Mouse (Mus musculus) kidney, postnatal 10 days (tissue): ENCODE measurements at regions not wholly inside any gene's neighbourhood (a gene's known extent, or its start where the extent isn't known, plus 50 kb on each side); places are given as distances from the start of the nearest gene placed in this dataset.
"Not testable (repeated sequence)": the region's sequence is repeated elsewhere in the genome, so short reads cannot be mapped to it uniquely, and the experiment has no call there.

Experiments used
- DNase-seq: peaks from one replicate; pipeline ENCODE4 v3.0.0; 2021; ENCODE audit warnings: mixed read lengths

DNA sequence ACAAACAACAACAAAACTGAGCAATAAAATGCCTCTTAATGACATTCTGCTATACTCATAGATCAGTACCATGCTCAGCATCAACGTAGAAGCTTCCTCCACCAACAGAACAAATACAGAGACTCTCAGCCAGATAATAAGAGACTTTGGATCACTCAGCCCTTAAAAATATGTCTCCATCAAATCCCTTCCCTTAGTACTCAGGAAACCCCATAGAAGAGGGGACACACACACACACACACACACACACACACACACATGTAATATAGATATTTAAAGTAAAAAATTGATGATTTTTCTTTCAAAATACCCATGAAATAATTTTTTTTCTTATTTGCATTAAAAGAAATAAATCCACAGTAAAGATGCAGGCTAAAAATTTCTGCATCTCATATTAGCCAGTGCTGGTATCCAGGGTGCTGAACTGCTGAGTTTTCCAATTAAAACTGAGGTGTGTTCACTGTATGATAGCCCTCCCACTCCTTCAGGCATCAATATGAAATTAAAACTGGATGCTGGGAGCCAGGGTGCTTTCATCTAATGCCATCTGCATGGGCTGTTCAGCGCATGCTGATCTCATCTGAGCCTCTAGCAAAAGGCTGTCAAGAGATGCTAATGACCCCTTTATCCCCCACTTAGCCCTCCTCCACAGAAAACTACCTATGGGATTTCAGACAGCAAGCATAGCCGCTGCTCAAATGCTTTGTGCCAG is 321.0 kb downstream of the Tm4sf1 start:
- DNase-seq, result no peak

DNA sequence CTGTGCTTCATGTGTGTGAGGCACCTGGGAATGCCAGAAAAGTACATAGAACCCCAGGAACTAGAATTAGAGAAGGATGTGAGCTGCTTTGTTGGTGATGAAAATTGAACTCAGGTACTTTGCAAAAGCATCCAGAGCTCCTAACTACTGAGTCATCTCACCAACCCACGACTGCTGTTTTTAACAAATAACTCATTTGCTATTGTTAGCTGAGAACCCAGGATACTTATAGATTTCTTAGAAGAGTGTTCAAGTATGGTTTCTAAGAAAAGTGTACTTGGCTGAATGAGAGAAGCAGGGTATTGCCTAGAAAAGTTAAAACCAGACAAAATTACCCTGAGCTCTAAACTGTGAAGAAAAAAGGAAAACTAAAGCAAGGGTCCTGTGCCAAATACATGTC is 335.8 kb downstream of the Tm4sf1 start:
- DNase-seq, result no peak

DNA sequence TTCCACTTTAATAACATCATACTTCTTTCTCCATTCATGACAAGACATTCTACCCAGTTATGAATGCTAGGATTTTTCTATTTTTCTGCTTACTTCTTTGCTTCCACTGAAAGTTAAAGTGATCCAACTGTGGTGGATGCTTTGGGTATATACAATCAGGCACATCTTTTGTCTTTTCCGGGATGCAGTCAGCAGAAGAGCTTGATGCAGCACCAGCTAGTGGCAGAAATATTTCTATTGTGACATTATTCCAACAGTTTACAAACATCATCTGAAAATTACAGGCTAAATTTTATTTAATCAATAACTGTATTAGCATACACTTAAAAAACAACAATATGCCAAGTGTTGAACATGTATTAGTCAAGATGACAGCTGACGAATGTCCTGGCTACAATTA is 336.3 kb downstream of the Tm4sf1 start:
- DNase-seq, result no peak

DNA sequence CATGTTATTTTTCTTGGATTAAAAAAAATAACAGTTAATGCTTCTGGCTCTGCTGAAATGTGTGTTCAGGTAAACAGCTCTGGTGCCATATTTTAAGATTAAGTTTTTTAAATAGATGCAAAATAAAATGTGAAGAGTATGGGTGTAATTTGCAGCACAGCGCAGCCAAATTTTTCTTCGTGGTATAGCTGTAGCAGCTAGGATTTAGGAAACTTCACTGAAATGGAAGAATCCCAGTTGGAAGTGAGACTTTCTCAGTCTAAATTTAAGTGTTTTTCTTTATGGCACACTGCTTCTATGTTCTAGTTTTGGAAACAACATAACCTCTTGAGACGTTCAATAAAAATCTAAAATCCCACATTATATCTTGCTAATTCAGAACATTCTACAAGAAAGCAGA is 337.6 kb downstream of the Tm4sf1 start:
- DNase-seq, result no peak

DNA sequence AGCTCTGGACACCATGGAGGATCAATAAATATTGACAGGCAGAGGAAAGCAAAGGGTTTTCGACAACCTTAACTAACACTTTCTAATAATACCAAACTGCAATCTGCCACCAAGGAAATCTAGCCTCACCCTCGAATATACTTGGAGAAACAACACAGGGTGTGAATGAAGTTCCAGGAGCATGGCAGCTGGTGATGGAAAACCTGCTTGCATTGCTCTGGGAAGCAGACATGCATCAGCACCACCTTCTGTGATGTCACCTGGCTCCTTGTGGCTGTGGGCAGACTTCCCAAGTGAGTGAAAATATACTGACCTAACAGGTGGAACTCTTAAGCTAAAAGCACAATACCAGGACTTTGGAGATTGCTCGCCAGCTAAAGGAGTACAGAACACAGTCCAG is 338.5 kb downstream of the Tm4sf1 start:
- DNase-seq, result no peak

DNA sequence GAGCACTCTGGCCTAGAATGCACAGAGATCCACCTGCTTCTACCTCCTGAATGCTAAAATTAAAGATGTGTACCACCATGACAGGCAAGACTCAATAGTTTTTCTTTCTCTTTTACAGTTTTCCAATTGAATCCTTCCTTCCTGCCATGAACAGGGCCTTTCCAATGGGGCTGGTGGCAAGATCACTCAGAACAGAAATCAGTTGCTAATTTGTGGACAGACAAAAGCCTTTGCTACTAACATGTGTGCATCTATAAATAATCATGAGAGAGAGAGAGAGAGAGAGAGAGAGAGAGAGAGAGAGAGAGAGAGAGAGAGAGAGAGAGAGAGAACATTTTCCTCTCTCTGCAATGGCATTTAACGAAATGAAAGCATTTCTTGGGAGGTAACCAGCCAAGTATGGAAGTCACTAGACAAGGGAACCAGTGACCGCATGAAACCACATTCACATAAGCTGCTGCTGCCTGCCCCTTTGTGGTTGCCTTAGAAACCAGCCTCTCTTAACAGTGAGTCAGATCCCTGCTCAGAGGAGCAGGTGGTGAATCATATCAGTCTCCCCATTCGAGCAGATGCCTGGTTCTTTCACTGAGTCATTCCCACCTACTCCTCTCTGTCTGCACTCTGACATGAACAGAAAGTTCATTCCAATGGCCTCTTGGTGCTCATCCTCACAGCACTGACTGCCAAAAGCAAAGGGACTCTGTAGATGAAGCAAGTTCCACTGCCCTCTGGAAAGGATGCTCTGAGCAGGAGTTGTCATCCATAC is 339.4 kb downstream of the Tm4sf1 start:
- DNase-seq, result no peak

DNA sequence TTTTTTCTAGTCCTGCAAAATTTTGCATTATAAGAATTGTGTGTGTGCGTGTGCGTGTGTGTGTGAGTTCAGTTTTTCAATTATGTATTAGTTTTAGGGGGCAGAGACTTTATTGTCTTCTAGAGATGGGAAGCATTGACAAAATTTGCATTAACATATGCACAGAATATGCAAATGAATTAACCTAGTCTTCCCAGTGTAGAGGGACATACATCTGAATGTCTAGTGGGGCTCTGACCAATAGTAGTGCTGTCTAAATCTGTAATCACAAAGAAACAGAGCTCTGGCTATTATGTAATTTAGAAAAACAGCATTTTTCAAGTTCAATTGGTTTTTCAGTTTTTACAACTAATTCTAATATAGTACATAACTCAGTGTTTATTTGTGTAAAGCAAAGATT is 344.8 kb downstream of the Tm4sf1 start:
- no peak for DNase-seq

DNA sequence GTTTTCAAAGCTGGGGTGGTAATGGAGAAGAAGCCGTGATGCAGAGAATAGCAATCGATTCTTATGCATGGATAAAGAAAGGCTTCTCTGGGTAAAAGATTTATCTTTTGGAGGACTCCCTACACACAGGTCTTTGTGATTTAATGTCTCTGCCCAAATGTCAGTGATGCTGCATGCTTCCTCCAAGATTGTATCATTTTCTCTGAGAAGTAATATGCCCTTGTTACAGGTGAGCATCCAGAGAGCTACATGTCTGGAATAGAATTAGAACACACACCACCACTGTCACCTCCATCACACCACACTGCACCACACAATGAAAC is 346.0 kb downstream of the Tm4sf1 start:
- DNase-seq, result no peak

DNA sequence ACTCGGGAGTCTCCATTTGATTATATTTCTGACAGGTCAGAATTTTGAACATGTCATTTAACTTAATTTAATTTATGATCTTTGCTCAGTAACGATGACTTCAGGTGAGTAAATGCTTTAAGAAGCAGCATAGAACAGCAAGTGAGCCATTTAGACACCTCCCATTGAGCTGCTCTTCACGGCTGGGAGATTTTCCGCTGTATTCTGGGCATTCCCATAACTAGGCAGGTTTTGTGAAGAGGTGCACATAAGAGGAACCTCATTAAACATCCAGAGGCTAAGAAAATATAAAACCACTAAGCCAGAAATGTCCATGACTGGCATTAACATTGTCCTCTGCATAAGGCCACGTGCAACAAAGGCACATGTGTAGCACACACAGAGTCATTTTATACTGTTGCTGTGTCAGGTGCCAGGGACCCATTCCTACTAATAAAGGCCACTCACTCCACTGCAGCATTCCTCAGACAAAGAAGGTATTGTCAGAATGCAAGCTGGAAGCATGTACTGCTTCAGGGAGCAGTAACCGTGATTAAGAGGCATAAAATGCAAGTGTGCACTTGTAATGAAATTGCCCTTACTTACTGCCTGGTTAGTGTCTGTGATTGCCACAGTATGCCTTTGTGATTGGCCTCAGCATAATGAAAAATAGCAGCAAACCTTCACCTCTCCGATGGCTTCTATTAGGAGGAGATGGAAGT is 346.5 kb downstream of the Tm4sf1 start:
- DNase-seq, result peak; percentile 9

DNA sequence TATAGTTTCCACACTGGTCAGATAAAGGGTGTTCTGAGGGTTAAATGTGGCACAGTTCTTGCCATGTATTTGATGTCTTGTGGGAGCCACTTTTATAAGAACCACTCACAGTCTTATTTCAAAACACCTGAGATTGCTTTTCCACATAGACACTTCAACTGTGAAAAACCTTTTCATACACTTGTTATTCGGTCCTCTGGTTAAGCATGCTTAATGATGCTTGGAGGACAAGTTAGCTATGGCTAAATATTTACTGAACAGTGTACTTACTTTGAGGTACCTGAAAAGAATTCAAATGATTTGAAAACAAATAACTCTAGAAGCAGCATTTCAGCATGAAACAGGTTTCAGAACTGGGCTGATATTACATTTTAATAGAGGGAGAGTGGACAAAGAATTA is 359.2 kb downstream of the Tm4sf1 start:
- DNase-seq, result not testable (repeated sequence)

DNA sequence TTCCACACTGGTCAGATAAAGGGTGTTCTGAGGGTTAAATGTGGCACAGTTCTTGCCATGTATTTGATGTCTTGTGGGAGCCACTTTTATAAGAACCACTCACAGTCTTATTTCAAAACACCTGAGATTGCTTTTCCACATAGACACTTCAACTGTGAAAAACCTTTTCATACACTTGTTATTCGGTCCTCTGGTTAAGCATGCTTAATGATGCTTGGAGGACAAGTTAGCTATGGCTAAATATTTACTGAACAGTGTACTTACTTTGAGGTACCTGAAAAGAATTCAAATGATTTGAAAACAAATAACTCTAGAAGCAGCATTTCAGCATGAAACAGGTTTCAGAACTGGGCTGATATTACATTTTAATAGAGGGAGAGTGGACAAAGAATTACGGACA is 372.8 kb downstream of the Tm4sf1 start:
- DNase-seq, result not testable (repeated sequence)

DNA sequence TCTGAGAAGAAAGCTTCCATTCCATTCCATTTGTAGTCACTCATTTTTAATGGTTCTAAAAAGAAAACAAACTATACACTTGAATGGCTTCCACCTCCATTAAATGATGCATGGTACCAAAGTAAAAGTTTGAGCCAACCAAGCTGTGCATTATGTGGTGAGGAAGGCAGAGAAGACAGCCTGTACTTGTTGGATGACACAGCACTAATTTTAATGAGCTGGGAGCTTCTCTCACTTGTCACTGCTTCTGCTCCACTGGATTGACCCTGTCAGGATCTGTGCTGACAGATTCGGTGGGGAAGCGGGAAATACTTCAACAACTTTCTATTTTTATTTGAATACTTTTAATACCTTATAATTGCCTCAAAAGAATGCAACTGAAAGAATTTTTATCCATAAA is 403.3 kb downstream of the Tm4sf1 start:
- DNase-seq, result no peak

DNA sequence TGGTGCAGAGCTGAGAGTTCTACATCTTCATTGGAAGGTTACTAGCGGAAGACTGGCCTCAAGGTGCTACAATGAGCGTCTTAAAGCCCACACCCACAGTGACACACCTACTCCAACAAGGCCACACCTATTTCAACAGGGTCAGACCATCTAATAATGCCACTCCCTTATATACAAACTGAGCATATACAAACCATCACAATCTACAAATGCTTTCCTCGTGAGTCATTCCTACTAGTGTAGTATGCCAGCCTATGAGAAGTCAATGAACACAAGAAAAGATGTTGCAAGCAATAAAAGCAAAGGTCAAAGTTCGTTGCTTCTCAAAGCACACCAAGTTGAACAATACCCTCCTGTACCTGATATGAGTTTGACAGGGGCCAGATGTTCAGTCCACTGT is 424.7 kb downstream of the Tm4sf1 start:
- no peak for DNase-seq

DNA sequence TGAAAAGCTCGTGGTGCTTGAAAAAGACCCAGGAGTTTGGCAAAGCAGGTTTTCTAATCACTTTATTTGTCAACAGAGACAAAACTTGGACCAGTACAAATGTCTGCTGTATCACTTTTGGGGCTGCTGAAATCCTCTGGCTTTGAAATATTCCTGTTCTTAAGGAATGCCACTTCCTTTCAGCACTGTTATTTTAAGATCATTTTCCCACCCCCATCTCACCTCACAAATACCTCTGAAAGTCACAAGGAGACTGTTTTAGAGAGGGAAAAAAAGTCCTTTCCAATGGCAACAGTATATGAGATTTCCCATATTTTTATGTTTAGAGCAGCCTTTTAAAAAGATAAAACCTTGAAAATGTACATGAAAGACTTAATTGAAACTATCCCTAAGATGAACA is 438.2 kb downstream of the Tm4sf1 start:
- no peak for DNase-seq

DNA sequence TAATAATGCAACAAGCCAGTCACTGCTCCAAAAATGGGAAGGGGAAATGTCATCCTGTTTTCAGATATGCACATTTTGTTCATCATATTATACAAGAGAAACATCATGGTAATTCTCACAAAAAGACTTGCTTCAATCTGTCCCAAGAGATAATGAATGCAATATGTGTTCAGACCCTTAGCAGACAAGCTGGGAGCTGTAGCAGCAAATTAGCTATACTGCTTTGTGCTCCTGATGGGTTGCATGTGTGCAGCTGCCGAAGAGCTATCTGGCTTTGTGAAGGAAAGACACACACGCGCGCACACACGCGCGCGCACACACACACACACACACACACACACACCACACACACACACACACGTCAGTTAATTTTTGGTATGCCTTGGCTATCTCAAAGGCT is 441.9 kb downstream of the Tm4sf1 start:
- no peak for DNase-seq

DNA sequence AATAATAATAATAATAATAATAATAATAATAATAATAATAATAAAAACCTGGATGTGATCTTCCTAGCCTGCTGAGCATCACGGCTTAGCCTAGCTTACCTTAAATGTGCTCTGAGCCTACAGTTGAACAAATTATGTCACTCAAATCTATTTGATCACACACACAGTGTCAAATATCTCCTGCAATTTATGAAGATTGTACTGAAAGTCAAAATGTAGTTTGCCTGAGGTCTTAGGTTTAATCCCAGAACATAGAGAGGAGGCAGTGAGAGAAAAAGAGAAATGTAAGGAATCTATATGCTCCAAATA is 456.4 kb downstream of the Tm4sf1 start:
- DNase-seq, result no peak

DNA sequence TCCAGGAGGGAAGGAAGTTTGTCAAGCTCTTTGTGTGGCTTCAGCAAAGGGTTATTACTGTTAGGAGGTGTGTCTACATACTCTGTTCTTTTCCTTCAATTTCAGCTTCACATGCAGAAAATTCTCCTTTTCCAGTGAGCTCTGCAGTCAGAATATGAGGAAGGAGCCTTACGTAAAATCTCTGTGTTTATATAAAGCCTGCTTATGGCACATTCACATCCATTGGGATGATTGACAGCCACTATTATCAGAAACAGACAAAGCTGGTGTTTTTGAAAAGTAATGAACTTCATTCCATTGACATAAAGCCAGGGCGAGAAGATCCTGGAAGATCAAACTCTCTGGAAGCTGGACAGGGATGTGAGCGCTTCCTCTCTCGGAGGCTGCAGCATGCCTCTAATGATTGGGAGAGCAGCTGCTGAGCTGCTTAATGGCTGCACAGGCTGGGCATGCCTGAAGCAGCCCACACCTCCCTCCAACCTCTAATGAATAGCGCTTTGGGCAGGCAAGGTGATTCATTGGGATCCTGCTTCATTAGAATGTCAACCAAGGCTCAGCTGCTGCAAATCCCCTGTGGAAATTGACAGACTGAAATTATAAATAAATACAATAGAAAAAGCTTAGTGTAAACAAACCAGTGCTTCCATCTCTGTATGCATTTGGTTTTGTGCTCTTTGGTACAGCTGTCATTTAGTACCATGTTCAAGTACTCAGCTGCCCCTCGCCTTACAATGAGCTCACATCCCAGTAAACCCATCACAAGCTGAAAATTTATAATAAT is 456.9 kb downstream of the Tm4sf1 start:
- DNase-seq, result no peak

DNA sequence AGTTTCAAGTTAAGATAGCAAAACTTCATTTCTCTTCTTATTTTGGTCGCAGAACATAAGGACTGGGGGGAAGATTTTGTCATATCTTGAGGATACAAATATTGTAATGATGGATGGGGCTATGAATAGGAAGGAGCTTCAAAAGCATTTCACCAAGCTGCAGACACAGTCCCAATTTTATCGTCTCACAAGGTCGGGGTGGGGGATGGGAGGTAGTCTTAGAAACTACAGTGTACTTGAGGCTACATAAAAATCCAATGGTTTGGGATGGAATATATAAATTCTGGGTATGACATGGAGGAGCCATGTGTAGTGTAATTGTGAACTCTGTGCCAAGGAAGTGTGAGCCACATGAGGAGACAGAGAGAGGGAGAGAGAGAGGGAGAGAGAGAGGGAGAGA is 464.6 kb downstream of the Tm4sf1 start:
- DNase-seq, result no peak

DNA sequence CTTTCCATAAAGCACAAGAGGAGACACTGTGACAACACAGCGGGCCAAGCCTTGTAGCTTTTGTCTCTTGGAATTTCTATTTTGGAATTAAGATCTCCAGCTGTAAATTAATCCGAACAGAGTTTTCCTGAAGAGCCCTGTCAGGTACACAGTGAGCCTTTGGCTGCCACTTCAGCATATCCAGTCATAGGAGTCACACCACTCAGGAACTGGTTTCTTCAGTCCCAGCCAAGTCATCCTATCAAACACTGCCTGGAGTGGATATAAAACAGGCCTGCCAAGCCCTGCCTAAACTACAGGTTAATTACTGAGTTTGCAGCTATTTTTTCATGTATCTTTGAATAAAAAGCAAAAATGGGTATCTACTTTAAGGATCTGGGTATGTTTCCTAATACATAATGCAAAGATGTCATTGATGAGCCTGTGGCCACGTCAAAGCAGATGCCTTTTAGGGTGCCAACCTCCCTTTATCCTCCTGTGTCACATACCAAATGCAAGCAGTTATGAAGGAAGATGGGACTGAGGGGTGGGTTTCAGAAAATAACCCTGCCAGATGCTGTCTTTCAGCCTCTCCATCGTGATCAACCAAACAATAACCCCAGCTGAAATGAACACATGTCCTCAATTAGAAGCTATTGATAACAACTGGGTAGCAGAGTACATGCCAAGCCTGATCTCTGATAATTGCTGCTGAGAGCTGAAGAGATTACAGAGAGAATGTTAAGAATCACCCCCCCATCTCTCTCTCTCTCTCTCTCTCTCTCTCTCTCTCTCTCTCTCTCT is 471.3 kb downstream of the Tm4sf1 start:
- no peak for DNase-seq

DNA sequence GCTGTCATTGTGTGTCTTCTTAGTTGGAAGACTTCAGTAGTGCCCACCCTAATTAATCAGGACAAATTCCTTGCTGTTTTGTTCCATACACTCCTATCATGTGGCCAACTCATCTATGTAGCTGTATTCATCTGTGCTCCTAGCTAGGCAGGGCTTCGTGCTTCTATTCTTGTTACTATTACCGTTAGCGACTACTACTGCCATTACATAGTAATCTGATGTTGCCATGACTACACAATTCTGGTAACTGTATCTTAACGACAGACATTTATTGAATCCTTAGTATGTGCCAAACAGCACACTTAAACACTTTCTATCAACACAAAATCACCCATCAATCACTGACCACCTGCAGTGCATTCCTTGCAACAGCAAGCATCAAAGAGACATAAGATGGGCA is 477.6 kb downstream of the Tm4sf1 start:
- DNase-seq, result no peak

DNA sequence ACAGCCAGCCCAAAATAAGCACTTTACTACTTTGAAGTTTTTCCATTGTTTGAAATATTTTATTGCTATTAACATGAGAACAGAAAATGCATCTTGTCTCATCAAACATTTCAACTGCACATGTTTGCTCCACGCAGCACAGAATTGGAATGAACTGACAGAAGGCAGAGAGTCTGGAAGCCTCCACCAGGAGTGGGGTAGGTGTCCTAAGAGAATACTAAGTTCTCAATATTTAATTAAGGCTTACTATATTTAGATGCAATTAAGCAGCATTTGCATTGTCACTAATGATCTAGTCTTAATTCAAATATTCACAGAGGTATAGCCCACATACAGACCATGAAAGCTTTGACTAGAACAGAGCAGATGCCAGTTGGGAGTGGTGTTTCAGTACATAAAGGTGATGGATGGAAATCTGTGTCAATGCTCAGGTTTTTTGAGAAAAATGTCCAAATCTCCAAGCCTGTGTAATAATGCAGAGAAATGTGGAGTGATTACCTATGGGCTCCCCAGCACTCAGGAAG is 491.2 kb downstream of the Tm4sf1 start:
- DNase-seq, result no peak

DNA sequence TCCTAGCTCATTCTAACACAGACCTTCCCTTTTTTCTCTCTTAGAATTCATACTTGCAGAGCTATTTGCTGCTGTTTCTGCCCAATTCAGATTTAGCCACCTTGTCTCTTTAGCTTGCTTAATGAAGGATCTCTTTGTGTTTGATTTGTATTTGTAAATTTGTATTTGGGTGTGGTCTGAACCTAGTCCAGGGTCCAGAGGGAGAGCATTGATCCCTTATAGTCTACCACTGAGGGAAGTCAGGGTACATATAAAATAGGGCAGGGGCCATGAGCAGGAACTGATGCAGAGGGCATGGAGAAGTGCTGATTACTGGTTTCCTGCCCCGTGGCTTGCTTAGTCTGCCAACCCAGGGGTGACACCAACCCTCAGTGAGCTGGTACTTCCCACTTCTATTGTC is 508.7 kb downstream of the Tm4sf1 start:
- no peak for DNase-seq

DNA sequence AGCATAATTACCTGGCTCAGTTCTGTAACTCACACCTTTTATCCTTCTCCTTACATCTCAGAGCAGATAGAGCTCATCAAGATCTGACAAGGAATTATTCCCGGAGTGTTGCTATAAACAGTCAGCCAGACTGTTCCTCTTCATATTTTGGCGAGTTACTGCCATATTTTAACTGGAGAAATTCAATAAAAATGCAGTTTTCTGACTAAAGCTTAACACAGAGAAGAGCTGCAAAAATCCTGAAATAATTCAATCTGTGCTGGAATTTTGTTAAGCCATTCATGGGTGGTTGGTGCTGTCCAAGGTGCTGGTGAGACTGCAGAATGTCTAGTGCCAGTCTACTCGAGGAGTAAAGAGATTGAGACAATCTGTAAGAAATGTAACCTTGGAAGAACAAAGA is 512.6 kb downstream of the Tm4sf1 start:
- peak; percentile 78 for DNase-seq
